ENCODE assay signal across 8 mouse cellular contexts in genomic region chr5:38038274-38038673, GRCm38 (mm10). TPM values are rescaled to one million over a fixed set of nuclear protein-coding genes. Genes with fewer than 3 reads are reported as not detected.
DNase-seq lines count a peak whose midpoint lies in the region; ATAC-seq and TF ChIP-seq lines count a peak whose summit lies in the region.

No protein-coding gene starts in this region.

- peaks cover 19% of the 10 kb centered on the region for H3K4me1 ChIP-seq in G1E (ENCODE audit: insufficient read depth, low read depth, low read length)
- peaks cover 12% of the 10 kb centered on the region for H3K4me1 ChIP-seq in embryonic facial prominence, embryonic 14.5 days (ENCODE audit: control insufficient read depth, insufficient read depth, low read length)
- no peaks in the 10 kb centered on the region for H3K4me1 ChIP-seq in intestine, postnatal 0 days (replicated peaks; ENCODE audit: control insufficient read depth, insufficient read depth, low read length)

- H3K4me3 ChIP-seq in G1E (ENCODE audit: low read depth, low read length) = peak overlapping the region; percentile 91
- peak overlapping the region; percentile 77 for H3K4me3 ChIP-seq in embryonic facial prominence, embryonic 14.5 days (ENCODE audit: low read depth, low read length)
- H3K4me3 ChIP-seq in intestine, postnatal 0 days (ENCODE audit: low read depth, low read length) = peak overlapping the region; percentile 99

- no peak for TF ChIP-seq CTCF in G1E (IDR thresholded peaks at IDR 0.05; ENCODE audit: low read depth, low read length)
- no peak for TF ChIP-seq CTCF in intestine, postnatal 0 days (IDR thresholded peaks at IDR 0.05; ENCODE audit: low read depth)

- no peaks in the 10 kb centered on the region for H3K9me3 ChIP-seq in G1E (replicated peaks)
- no peaks in the 10 kb centered on the region for H3K9me3 ChIP-seq in embryonic facial prominence, embryonic 14.5 days (ENCODE audit: control insufficient read depth, low read length)
- H3K9me3 ChIP-seq in intestine, postnatal 0 days (ENCODE audit: control insufficient read depth) = no peaks in the 10 kb centered on the region

- WGBS in embryonic facial prominence, embryonic 14.5 days = 19% methylated on average over 9 of the region's 9 CpGs
- WGBS in intestine, postnatal 0 days = 19% methylated on average over 9 of the region's 9 CpGs

- H3K27ac ChIP-seq in embryonic facial prominence, embryonic 14.5 days (replicated peaks; ENCODE audit: low read depth, low read length) = peak overlapping the region; percentile 75; the same call in 1 of the 2 replicates
- H3K27ac ChIP-seq in intestine, postnatal 0 days (ENCODE audit: low read depth, low read length) = no peak overlapping the region

- no peak for ATAC-seq in G1E (ENCODE audit: extremely low read depth, insufficient number of reproducible peaks, low FRiP score, poor library complexity, severe bottlenecking)
- ATAC-seq in embryonic facial prominence, embryonic 14.5 days (ENCODE audit: low read depth) = no peak
- ATAC-seq in intestine, postnatal 0 days = no peak

- peak; percentile 16 for DNase-seq in embryo, embryonic 10 days (ENCODE audit: low spot score)
- no peak for DNase-seq in embryo, embryonic 9.5 days (ENCODE audit: extremely low spot score)
- DNase-seq in G1E (ENCODE audit: low spot score) = no peak
- no peak for DNase-seq in embryonic facial prominence, embryonic 14.5 days (ENCODE audit: low spot score)
- peak; percentile 6 for DNase-seq in lung, postnatal 10 days
- no peak for DNase-seq in frontal cortex, postnatal 14 days (ENCODE audit: low spot score in 2 of 2)
- no peak for DNase-seq in left cerebral cortex, adult 11 months (ENCODE audit: low spot score)

- peak overlapping the region; percentile 86 for H3K4me2 ChIP-seq in embryonic facial prominence, embryonic 14.5 days (ENCODE audit: low read depth, low read length)
- H3K4me2 ChIP-seq in intestine, postnatal 0 days (replicated peaks; ENCODE audit: low read depth) = peak overlapping the region; percentile 87

- peak overlapping the region; percentile 84 for H3K9ac ChIP-seq in embryonic facial prominence, embryonic 14.5 days (ENCODE audit: low read depth, low read length)
- H3K9ac ChIP-seq in intestine, postnatal 0 days (ENCODE audit: low read depth, low read length) = peak overlapping the region; percentile 91

- H3K36me3 ChIP-seq in G1E (replicated peaks) = peaks cover 16% of the 10 kb centered on the region
- peaks cover 6% of the 10 kb centered on the region; the same call in 1 of the 2 replicates for H3K36me3 ChIP-seq in embryonic facial prominence, embryonic 14.5 days (ENCODE audit: control insufficient read depth, insufficient read depth, low read length)
- peaks cover 4% of the 10 kb centered on the region; the same call in 1 of the 2 replicates for H3K36me3 ChIP-seq in intestine, postnatal 0 days (ENCODE audit: control insufficient read depth, insufficient read depth)

- H3K27me3 ChIP-seq in G1E (ENCODE audit: insufficient read depth, low read length) = peaks cover 2% of the 10 kb centered on the region
- H3K27me3 ChIP-seq in embryonic facial prominence, embryonic 14.5 days (replicated peaks; ENCODE audit: control insufficient read depth, insufficient read depth, low read length) = 0 out of 2 replicates have a peak, but pooled peaks cover 2% of the 10 kb centered on the region
- no peaks in the 10 kb centered on the region for H3K27me3 ChIP-seq in intestine, postnatal 0 days (replicated peaks; ENCODE audit: control insufficient read depth, insufficient read depth, low read length)

RNA-seq across cellular contexts. Expression of gene Stx18, which starts 0.3 kb away (rescaled TPM):
- total RNA-seq in G1E (2014; fragmentation: Nextera tagmentation) = 30.3 and 32.7 TPM in 2 replicates
- 35.5 and 38.4 TPM in 2 replicates for total RNA-seq in G1E (2017)
- polyA plus RNA-seq in G1E (2012) = 20.3 and 21.9 TPM in 2 replicates
- polyA plus RNA-seq in embryonic facial prominence, embryonic 14.5 days (2014; fragmentation: Nextera tagmentation; extraction: Ambion mirVana) = 43.9 and 45.8 TPM in 2 replicates
- 21.7 and 22.4 TPM in 2 replicates for polyA plus RNA-seq in intestine, postnatal 0 days (2015; fragmentation: Nextera tagmentation; extraction: Ambion mirVana)

Comparison
In these comparisons a context has a peak if more than half of its experiments do, and no peak if none do; other contexts are left out.
1. DNase-seq: peak in embryo, embryonic 10 days (single experiment) and lung, postnatal 10 days (single experiment); none in embryo, embryonic 9.5 days (single experiment), G1E (single experiment), embryonic facial prominence, embryonic 14.5 days (single experiment), frontal cortex, postnatal 14 days (0 of 2) and left cerebral cortex, adult 11 months (single experiment).
2. Peak in every context shown above with its lines, with median percentiles within 50 percentile points of each other: H3K4me3 ChIP-seq.